Mouse (Mus musculus) heart, postnatal 0 days (tissue): ENCODE data around the gene Kif5c.

Experiments
- CTCF ChIP-seq: IDR thresholded peaks from 2 replicates; pipeline ENCODE4 v1.5.1; 2016; ENCODE audit warnings: antibody characterized with exemption, control low read depth, low read depth
- EP300 ChIP-seq: IDR thresholded peaks from 2 replicates; pipeline ENCODE4 v1.6.1; 2016; ENCODE audit warnings: antibody characterized with exemption, low read depth

GRCm38 (mm10) chr2:49744251-49745093 lies 125.4 kb downstream of the Kif5c start:
- no peak for TF ChIP-seq CTCF
- no peak for TF ChIP-seq EP300
